Mouse (Mus musculus) intestine, embryonic 15.5 days (tissue): ENCODE measurements around the gene Smbd1. TPM values are rescaled to one million over a fixed set of nuclear protein-coding genes. Genes with fewer than 3 reads are reported as not detected.

ENCODE experiments used
- ATAC-seq: fragments of 200-750 bp; cut with Nextera tagmentation; 2 replicates; pipeline ENCODE4 v1.8.0; 2017; ENCODE audit warnings: moderate TSS enrichment, moderate library complexity
- H3K27ac ChIP-seq: fragments of 300-500 bp; sonication (generic); 2 replicates; pipeline ENCODE4 v1.5.1; 2015; ENCODE audit warnings: mild to moderate bottlenecking, inconsistent platforms
- H3K27me3 ChIP-seq: fragments of 300-500 bp; sonication (generic); replicated peaks from 2 replicates; pipeline ENCODE4 v1.6.1; 2015; ENCODE audit warnings: inconsistent platforms
- H3K36me3 ChIP-seq: fragments of 300-500 bp; sonication (generic); 2 replicates; pipeline ENCODE4 v1.6.1; 2015; ENCODE audit warnings: inconsistent platforms
- H3K4me1 ChIP-seq: fragments of 300-500 bp; sonication (generic); replicated peaks from 2 replicates; pipeline ENCODE4 v1.6.1; 2015; ENCODE audit warnings: inconsistent platforms
- H3K4me2 ChIP-seq: fragments of 300-500 bp; sonication (generic); replicated peaks from 2 replicates; pipeline ENCODE4 v1.6.1; 2015; ENCODE audit warnings: mild to moderate bottlenecking, inconsistent platforms
- H3K4me3 ChIP-seq: fragments of 300-500 bp; sonication (generic); replicated peaks from 2 replicates; pipeline ENCODE4 v1.5.1; 2015; ENCODE audit warnings: inconsistent platforms
- H3K9ac ChIP-seq: fragments of 300-500 bp; sonication (generic); 2 replicates; pipeline ENCODE4 v1.6.1; 2015; ENCODE audit warnings: inconsistent platforms
- H3K9me3 ChIP-seq: fragments of 300-500 bp; sonication (generic); 2 replicates; pipeline ENCODE4 v1.6.1; 2016; ENCODE audit warnings: inconsistent platforms
- WGBS: fragments of 180-500 bp; shearing (Covaris S2); methylation state at CpG from one replicate; pipeline ENCODE4 v1.1.7; 2015; 5-methylcytosine and 5-hydroxymethylcytosine counted together
- polyA plus RNA-seq: library from polyadenylated mRNA; unstranded; fragments of >200 nt; fragmentation: Nextera tagmentation; extraction: Ambion mirVana; gene quantifications from 2 replicates; pipeline ENCODE4 v1.2.1, GENCODE M21; 2015

Smbd1 gene
- 0.61 and 1.0 TPM in 2 replicates for polyA plus RNA-seq

DNA sequence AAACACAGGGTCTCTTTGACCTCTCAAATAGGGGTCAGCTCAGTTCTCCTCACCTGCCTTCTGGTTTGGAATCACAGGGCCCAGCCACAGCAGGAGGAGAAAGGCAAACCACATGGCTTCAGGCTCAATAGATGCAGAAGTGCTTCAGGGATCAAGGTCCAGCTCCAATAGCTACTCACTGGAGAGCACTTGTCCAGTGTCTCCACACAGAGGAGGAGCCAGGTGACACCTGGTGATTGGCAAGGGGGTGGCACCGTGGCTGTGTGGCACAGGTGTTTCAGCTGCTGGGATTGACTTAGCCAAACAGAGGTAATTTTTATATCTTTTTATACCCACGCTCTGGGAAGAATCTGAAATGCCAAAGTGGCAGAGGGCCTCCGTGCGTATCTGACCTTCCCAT lies at the start of gene Smbd1:
Gene Smbd1, minus strand, starts transcription at position 157 of the 400 bp plus-strand sequence.
- no peaks in the 10 kb centered on the region for H3K9me3 ChIP-seq
- H3K36me3 ChIP-seq = no peaks in the 10 kb centered on the region
- peaks cover 17% of the 10 kb centered on the region; the same call in 1 of the 2 replicates for H3K4me1 ChIP-seq
- H3K27me3 ChIP-seq = no peaks in the 10 kb centered on the region
- H3K9ac ChIP-seq = no peak within 1 kb of the TSS
- ATAC-seq = peak; percentile 50; the same call in 1 of the 2 replicates
- H3K27ac ChIP-seq = no peak within 1 kb of the TSS
- WGBS = 82% methylated on average over 4 of the region's 4 CpGs
- H3K4me3 ChIP-seq = no peak within 1 kb of the TSS
- H3K4me2 ChIP-seq = no peak within 1 kb of the TSS

DNA sequence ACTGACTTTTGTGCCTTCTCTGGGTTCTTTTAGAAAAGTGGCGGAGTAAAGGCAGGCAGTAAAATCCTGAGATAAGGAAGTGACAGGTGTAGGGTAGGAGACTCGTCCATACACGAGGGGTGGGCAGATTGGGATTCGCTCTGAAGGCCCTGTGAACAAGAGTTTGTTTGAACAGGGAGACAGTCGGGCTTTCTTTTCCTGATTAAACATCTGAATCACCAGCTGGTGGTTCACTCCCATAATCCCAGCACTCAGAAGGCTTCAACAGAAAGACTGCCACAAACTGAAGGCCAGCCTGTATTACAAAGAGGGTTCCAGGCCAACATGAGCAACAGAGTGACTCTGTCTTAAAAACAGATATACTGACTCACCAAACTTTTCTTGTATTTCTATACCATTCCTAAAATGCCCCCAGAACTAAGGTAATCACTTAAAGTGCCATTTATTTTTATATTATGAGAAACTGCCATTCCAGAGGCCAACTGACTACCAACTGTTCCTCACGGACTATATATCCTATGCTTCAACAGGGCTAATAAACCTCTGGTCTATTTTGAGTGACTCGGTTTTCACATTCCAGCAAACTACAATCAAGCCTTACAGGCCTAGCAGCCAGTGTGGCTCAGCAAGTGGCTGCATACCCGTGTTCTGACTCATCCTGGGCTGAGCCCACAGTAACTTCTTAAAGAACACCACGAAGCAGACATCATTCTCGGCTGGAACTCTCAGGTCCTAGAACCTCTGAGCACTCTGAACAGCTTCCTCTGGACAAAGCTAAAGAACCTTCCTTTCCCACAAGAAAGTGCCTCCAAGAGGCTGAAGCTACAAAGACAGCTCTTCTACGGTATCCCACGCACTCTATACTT lies 48.7 kb upstream of the Smbd1 start:
- ATAC-seq = peak; percentile 85
- 46% methylated on average over 12 of the region's 12 CpGs for WGBS
- no peak overlapping the region for H3K9ac ChIP-seq

DNA sequence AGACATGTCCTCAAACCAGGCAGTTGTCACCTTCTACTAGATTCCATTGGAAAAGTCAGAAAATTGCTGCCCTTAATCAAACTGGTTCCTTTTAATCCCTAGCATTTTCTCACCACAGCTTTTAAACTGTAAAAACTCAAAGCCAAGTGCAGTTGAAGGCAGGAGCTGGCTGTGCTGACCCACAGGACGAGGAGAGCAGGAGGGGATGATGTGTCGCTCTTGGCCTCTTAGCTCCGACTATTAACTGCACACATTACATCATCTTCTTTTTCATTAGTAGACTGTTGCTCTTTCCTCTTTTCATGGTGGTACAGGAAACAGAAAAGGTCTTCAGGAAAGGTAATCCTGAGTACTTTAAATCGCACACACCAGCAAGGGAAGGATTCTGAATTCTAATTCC lies 48.1 kb upstream of the Smbd1 start:
- H3K4me2 ChIP-seq = no peak overlapping the region
- no peaks in the 10 kb centered on the region for H3K27me3 ChIP-seq

More for the DNA sequence above, 48.7 kb upstream of the Smbd1 start:
- H3K4me1 ChIP-seq = peaks cover 2% of the 10 kb centered on the region; the same call in 1 of the 2 replicates
- no peak overlapping the region for H3K4me2 ChIP-seq
- no peaks in the 10 kb centered on the region for H3K9me3 ChIP-seq
- no peaks in the 10 kb centered on the region for H3K27me3 ChIP-seq
- no peak overlapping the region for H3K4me3 ChIP-seq
- H3K27ac ChIP-seq = peak overlapping the region; percentile 25; the same call in 1 of the 2 replicates
- H3K36me3 ChIP-seq = no peaks in the 10 kb centered on the region

DNA sequence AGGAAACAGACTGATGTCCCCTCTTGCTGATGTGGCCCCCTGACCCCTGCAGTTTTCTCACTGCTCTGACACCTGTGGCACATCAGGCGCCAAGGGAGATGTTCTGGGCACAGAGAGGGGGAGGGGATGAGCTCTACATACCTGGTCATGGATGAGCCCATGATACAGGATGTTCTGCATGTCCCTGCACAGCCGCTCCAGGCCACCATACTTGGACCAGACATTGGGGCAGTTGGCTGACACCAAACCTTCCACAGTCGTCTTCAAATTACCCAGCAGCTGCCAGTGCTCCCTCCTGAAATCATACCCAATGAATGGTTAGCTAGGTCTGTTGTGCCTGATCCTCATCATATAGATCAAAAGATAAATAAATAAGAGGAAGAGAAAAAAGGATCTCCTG lies 46.5 kb upstream of the Smbd1 start:
- no peak overlapping the region for H3K4me3 ChIP-seq
- H3K27ac ChIP-seq = no peak overlapping the region
- no peak overlapping the region for H3K4me2 ChIP-seq
- no peak overlapping the region for H3K9ac ChIP-seq
- no peaks in the 10 kb centered on the region for H3K36me3 ChIP-seq
- H3K9me3 ChIP-seq = no peaks in the 10 kb centered on the region
- 85% methylated on average over 3 of the region's 3 CpGs for WGBS
- H3K4me1 ChIP-seq = peaks cover 2% of the 10 kb centered on the region; the same call in 1 of the 2 replicates
- no peaks in the 10 kb centered on the region for H3K27me3 ChIP-seq
- no peak for ATAC-seq

More for the DNA sequence above, 48.1 kb upstream of the Smbd1 start:
- WGBS = 48% methylated on average over 4 of the region's 4 CpGs
- Histone ChIP-seq H3K9me3 (no peaks in the 10 kb centered on the region), H3K4me3 (no peak overlapping the region), H3K36me3 (no peaks in the 10 kb centered on the region), H3K9ac (no peak overlapping the region), H3K27ac (peak overlapping the region; percentile 25; the same call in 1 of the 2 replicates), H3K4me1 (peaks cover 2% of the 10 kb centered on the region; the same call in 1 of the 2 replicates)
- ATAC-seq = 0 out of 2 replicates have a peak, but pooled peaks have one; percentile 48

DNA sequence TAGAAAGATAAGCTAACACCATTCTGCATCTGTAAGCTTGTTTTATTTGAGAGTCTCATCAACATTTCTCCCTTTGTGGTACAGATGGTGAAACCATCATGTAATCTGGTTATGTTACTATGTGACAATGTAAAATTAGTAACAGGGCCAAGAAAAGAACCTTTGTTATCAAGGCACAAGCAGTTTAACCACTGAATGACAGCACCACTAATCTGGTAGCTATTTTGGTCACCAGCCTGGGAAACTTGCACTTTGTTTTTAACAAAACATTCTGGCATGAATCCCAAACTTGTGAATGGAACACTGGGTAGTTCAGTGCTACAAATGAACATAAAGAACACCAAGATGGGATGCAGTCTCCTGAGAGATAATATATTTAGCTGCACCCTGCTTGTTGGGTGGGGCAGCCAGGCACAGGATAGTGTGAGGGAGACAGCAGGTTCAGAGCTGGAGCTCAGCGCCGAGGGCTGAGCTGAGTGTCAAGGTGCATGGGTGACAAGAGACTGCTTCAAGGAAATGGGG lies 43.8 kb upstream of the Smbd1 start:
- H3K36me3 ChIP-seq = no peaks in the 10 kb centered on the region; the same call in none of the 2 replicates
- H3K9ac ChIP-seq = no peak overlapping the region
- H3K9me3 ChIP-seq = no peaks in the 10 kb centered on the region
- H3K4me3 ChIP-seq = no peak overlapping the region
- H3K4me1 ChIP-seq = 0 out of 2 replicates have a peak, but pooled peaks cover 2% of the 10 kb centered on the region
- WGBS = 68% methylated on average over 2 of the region's 2 CpGs
- ATAC-seq = no peak
- no peak overlapping the region for H3K4me2 ChIP-seq
- H3K27me3 ChIP-seq = no peaks in the 10 kb centered on the region
- H3K27ac ChIP-seq = no peak overlapping the region

DNA sequence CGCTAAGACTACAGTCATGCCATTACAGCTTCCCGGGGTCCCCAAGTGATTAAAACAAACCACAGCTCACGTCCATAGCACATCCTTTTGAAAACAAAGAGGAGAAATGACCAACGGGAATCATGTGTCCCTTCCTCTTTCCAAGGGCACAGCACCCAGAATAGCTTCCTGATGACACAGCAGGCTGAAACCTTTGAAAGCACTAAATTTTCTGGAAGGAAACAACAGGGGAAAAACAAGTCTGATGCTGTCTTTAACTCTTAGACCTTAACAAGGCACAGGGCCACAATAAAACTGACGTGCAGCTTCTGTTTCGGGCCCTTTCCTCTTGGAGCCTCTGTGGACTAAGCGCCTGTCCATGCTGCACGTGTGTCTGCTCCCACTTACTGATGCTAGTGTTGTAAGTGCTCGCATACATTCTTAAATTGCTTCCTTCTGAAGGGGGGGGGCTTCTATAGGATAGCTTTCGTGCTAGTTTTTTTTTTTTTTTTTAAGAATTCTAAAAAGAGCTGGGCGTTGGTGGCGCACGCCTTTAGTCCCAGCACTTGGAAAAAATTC lies 43.3 kb upstream of the Smbd1 start:
- H3K9ac ChIP-seq = no peak overlapping the region
- no peak overlapping the region for H3K27ac ChIP-seq
- no peaks in the 10 kb centered on the region for H3K27me3 ChIP-seq
- H3K4me2 ChIP-seq = no peak overlapping the region
- WGBS = 73% methylated on average over 13 of the region's 13 CpGs
- no peaks in the 10 kb centered on the region; the same call in none of the 2 replicates for H3K36me3 ChIP-seq
- H3K4me1 ChIP-seq = 0 out of 2 replicates have a peak, but pooled peaks cover 2% of the 10 kb centered on the region
- ATAC-seq = no peak
- H3K9me3 ChIP-seq = no peaks in the 10 kb centered on the region
- H3K4me3 ChIP-seq = no peak overlapping the region

DNA sequence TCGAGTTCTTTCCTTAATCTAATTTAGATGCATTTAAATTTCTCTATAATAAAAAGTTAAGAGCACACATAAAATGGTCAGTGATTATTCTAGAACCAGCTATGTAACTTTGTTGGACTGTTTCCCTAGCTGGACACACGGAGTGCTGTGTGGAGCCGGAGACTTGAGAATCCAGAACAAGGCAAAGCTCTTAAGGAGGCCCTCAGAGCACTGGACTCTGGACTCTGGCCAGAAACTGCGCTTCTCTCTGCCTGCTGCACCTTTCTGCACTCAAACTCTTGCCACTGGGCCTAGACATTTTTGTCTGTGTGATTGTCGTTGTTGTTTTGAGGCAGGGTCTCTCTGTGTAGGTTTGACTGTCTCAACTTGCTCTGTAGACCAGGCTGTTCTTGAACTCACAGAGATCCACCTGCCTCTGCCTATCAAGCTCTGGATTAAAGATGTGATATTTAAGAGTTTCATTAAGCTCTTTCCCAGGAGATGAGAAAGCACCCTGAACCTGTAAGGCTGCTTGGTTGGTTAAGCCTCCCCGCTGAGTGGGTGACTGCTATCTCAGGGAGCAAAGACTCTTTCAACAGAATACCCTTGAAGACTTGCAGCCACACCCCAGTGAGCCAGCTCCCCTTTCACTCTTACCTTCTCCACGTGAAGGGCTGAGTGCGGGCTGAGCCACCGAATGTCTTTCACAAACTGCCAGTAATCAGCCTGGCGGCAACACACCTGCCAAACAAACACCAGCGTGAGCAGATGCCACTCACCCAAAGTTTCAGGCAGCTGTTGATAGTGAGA lies 39.0 kb upstream of the Smbd1 start:
- Histone ChIP-seq H3K27me3 (no peaks in the 10 kb centered on the region), H3K4me3 (no peak overlapping the region), H3K27ac (no peak overlapping the region), H3K9ac (no peak overlapping the region), H3K36me3 (peaks cover 23% of the 10 kb centered on the region), H3K4me1 (no peaks in the 10 kb centered on the region), H3K4me2 (no peak overlapping the region), H3K9me3 (no peaks in the 10 kb centered on the region)
- 82% methylated on average over 11 of the region's 11 CpGs for WGBS
- peak; percentile 81 for ATAC-seq

DNA sequence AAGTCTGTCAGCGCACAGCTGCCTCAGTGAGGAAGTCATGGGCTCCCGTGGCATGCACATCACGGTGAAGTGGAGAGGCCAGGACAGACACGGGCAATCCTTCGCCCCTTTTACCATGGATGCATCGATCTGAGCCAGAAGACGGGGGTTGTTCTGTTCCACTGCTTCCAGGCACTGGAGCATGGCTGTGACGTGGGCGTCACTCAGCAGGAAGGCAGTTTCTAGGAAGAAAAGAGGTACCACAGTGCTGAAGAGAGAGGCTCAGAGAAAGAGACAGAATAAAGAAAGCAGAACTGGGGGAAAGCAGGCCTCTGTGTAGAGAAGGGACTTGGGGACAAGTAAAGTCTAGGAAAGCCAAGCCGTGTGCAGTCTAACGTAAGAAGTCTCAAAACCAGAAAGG lies 36.8 kb upstream of the Smbd1 start:
- Histone ChIP-seq H3K4me3 (no peak overlapping the region), H3K4me2 (no peak overlapping the region), H3K4me1 (no peaks in the 10 kb centered on the region), H3K9me3 (no peaks in the 10 kb centered on the region), H3K27me3 (no peaks in the 10 kb centered on the region), H3K9ac (no peak overlapping the region), H3K27ac (no peak overlapping the region), H3K36me3 (peaks cover 29% of the 10 kb centered on the region)
- WGBS = 93% methylated on average over 11 of the region's 11 CpGs
- ATAC-seq = no peak

DNA sequence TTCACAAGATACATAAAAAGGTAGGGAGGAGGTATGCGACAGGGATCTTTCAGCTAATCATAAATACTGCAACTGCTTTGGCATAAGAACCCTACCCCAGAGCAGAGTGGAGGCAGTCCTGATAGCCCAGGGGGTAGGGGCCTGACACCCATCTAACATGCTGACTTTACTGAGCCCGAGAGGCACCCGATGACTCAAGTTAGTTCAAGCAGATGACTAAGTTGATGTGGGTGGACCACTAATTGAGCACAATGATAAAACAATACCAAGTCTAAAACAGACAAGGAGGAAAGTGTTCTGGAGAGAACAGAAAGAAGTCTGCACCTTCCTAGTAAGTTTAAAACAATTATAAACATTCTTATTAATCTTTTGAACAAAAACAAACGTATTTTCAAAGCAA lies 21.2 kb upstream of the Smbd1 start:
- Histone ChIP-seq H3K36me3 (peaks cover 22% of the 10 kb centered on the region), H3K27me3 (no peaks in the 10 kb centered on the region), H3K4me1 (no peaks in the 10 kb centered on the region), H3K9me3 (no peaks in the 10 kb centered on the region), H3K4me2 (no peak overlapping the region), H3K9ac (no peak overlapping the region), H3K27ac (no peak overlapping the region), H3K4me3 (no peak overlapping the region)
- 88% methylated on average over 4 of the region's 4 CpGs for WGBS
- ATAC-seq = no peak

DNA sequence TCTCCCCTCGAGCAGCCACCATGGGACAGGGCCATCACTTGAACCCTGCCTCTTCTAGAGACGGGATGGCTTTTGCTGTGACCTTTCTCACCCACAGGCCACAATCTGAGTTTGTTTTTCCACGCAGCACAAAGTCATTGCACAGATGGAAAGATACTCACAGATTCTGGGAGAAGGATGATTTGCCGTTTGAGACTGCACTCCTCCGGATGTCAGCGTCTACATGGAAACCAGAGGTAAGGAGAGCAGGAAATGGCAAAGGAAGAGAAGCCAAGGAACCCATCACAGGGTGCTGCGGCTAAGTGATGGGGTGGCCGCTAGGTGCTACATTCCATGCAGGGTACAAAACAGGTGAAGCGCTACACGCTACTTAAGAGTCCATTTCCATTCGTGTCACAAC lies 18.8 kb upstream of the Smbd1 start:
- H3K27me3 ChIP-seq = no peaks in the 10 kb centered on the region
- no peaks in the 10 kb centered on the region for H3K9me3 ChIP-seq
- H3K4me1 ChIP-seq = no peaks in the 10 kb centered on the region
- H3K4me3 ChIP-seq = no peak overlapping the region
- peaks cover 19% of the 10 kb centered on the region for H3K36me3 ChIP-seq
- no peak for ATAC-seq
- H3K4me2 ChIP-seq = no peak overlapping the region
- 88% methylated on average over 11 of the region's 11 CpGs for WGBS
- H3K9ac ChIP-seq = no peak overlapping the region
- no peak overlapping the region for H3K27ac ChIP-seq

DNA sequence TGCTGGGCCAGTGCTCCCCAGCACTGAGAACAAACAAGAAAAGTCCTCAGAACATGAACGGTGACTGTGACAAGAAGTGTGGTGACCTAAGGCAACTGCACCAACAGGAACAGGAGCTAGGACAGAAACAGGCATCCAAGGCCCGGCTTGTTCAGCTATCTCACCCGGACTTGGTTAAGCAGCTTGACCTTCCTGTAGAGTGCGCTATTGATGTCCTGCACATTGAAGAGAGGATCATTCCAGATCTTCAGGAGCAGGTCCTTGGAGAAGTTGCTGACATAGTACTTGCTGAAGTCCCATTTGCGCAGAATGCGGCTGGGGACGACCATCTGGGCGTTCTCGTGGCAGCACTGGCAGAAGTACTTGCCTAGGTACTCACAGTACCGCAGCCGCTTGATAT lies 16.2 kb upstream of the Smbd1 start:
- Histone ChIP-seq H3K4me2 (no peak overlapping the region), H3K9ac (no peak overlapping the region), H3K27ac (no peak overlapping the region), H3K9me3 (no peaks in the 10 kb centered on the region), H3K36me3 (peaks cover 25% of the 10 kb centered on the region), H3K27me3 (no peaks in the 10 kb centered on the region), H3K4me1 (peaks cover 7% of the 10 kb centered on the region), H3K4me3 (no peak overlapping the region)
- ATAC-seq = no peak
- WGBS = 95% methylated on average over 11 of the region's 11 CpGs

DNA sequence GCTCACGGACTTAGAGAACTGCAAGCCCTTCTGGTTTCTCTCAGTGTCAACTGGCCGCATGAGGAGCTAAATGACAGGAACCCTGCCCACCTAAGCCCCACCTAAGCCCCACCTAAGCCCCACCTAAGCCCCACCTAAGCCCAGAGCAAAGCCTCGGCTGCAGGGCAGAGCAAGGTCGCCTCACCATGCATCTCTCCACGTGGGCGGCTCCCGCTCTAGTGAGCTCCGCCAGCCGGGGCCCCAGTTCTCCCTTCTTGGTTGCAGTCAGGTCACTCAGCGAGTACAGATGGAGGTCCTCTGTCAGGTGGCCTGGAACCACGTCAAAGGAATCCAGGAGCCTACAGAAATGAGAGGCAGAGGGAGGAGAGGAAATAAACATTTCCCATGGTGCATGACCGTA lies 15.1 kb upstream of the Smbd1 start:
- 55% methylated on average over 12 of the region's 12 CpGs for WGBS
- Histone ChIP-seq H3K4me1 (peaks cover 7% of the 10 kb centered on the region), H3K27me3 (no peaks in the 10 kb centered on the region), H3K9ac (no peak overlapping the region), H3K4me3 (no peak overlapping the region), H3K9me3 (no peaks in the 10 kb centered on the region), H3K4me2 (no peak overlapping the region), H3K27ac (no peak overlapping the region), H3K36me3 (peaks cover 25% of the 10 kb centered on the region)
- ATAC-seq = peak; percentile 60; the same call in 1 of the 2 replicates
